Mouse (Mus musculus) duodenum, adult 2 months (tissue): ENCODE measurements around the gene Gm34653. TPM values are rescaled to one million over a fixed set of nuclear protein-coding genes. Genes with fewer than 3 reads are reported as not detected.

Experiments used
- polyA plus RNA-seq: library from polyadenylated mRNA; depleted of rRNA; stranded (reverse); fragments of >200 nt; gene quantifications from 2 replicates; pipeline ENCODE4 v1.2.3, GENCODE M21; 2012; ENCODE audit warnings: low replicate concordance; rRNA removed

Gene Gm34653
- polyA plus RNA-seq, result not detected in 2 replicates

GRCm38 (mm10) chr2:34832766-34833457 is at the start of gene Gm34653:
Gm34653 (plus strand) TSS chr2:34833007.

GRCm38 (mm10) chr2:34799357-34800256 is 33.2 kb upstream of the Gm34653 start, which contains the start of gene Rabepk:
Rabepk (minus strand) TSS chr2:34799912.

GRCm38 (mm10) chr2:34825827-34826459 is 6.9 kb upstream of the Gm34653 start, which contains the start of gene Fbxw2:
Fbxw2 (minus strand) TSS chr2:34826311.

GRCm38 (mm10) chr2:34874271-34874670 is 41.5 kb downstream of the Gm34653 start, which contains the start of gene Cutal:
Cutal (plus strand) TSS chr2:34874396.

GRCm38 (mm10) chr2:34874816-34875345 is 42.1 kb downstream of the Gm34653 start, which contains the start of gene Psmd5:
Psmd5 (minus strand) TSS chr2:34874968.

Other genes starting within 250 kb of the Gm34653 start
- gene Gapvd1, start 77.8 kb upstream of the Gm34653 start, polyA plus RNA-seq, result 4.9 and 5.2 TPM in 2 replicates
- 323 and 776 TPM in 2 replicates for gene Hspa5, start 61.0 kb upstream of the Gm34653 start, polyA plus RNA-seq
- 9.8 and 22.9 TPM in 2 replicates for gene Rabepk, start 33.1 kb upstream of the Gm34653 start, polyA plus RNA-seq
- 12.3 TPM in 2 replicates for gene Fbxw2, start 6.7 kb upstream of the Gm34653 start, polyA plus RNA-seq
- gene Cutal, start 41.4 kb downstream of the Gm34653 start, polyA plus RNA-seq, result 12.6 and 18.7 TPM in 2 replicates
- 2.1 and 2.9 TPM in 2 replicates for gene Psmd5, start 42.0 kb downstream of the Gm34653 start, polyA plus RNA-seq
- 0.65 and 0.81 TPM in 2 replicates for gene Phf19, start 81.0 kb downstream of the Gm34653 start, polyA plus RNA-seq
- 2.6 and 4.1 TPM in 2 replicates for gene Traf1, start 128.8 kb downstream of the Gm34653 start, polyA plus RNA-seq
- gene Hc, start 228.4 kb downstream of the Gm34653 start, polyA plus RNA-seq, result not detected in 2 replicates